Mouse (Mus musculus) lung, postnatal 0 days (tissue): ENCODE data around the gene Itpr1. TPM values are rescaled to one million over a fixed set of nuclear protein-coding genes. Genes with fewer than 3 reads are reported as not detected.

ENCODE experiments used
- ATAC-seq: fragments of 200-750 bp; cut with Nextera tagmentation; 2 replicates; pipeline ENCODE4 v1.8.0; 2017; ENCODE audit warnings: moderate library complexity
- DNase-seq: peaks from one replicate; pipeline ENCODE4 v3.0.0-alpha.2; 2016; ENCODE audit warnings: low spot score
- H3K27ac ChIP-seq: fragments of 300-500 bp; sonication (generic); 2 replicates; pipeline ENCODE4 v1.5.1; 2014; ENCODE audit warnings: antibody characterized with exemption, mild to moderate bottlenecking, low read length, mixed read lengths
- H3K27me3 ChIP-seq: fragments of 300-500 bp; sonication (generic); replicated peaks from 2 replicates; pipeline ENCODE4 v1.6.1; 2014; ENCODE audit warnings: low read length, mixed read lengths; ENCODE audit not compliant: insufficient read depth
- H3K36me3 ChIP-seq: fragments of 300-500 bp; sonication (generic); 2 replicates; pipeline ENCODE4 v1.6.1; 2014; ENCODE audit warnings: low read length, mixed read lengths; ENCODE audit not compliant: insufficient read depth
- H3K4me1 ChIP-seq: fragments of 300-500 bp; sonication (generic); 2 replicates; pipeline ENCODE4 v1.6.1; 2014; ENCODE audit warnings: antibody characterized with exemption, low read depth, low read length, mixed read lengths; ENCODE audit not compliant: insufficient read depth
- H3K4me2 ChIP-seq: fragments of 300-500 bp; sonication (generic); replicated peaks from 2 replicates; pipeline ENCODE4 v1.6.1; 2014; ENCODE audit warnings: low read depth, mild to moderate bottlenecking, low read length, moderate library complexity, mixed read lengths
- H3K4me3 ChIP-seq: fragments of 300-500 bp; sonication (generic); 2 replicates; pipeline ENCODE4 v1.5.1; 2014; ENCODE audit warnings: low read depth, low read length
- H3K9ac ChIP-seq: fragments of 300-500 bp; sonication (generic); replicated peaks from 2 replicates; pipeline ENCODE4 v1.6.1; 2014; ENCODE audit warnings: low read depth, mild to moderate bottlenecking
- H3K9me3 ChIP-seq: fragments of 300-500 bp; sonication (generic); 2 replicates; pipeline ENCODE4 v1.6.1; 2016; ENCODE audit warnings: low read length, mixed read lengths
- CTCF ChIP-seq: IDR thresholded peaks from 2 replicates; pipeline ENCODE4 v1.5.1; 2016; ENCODE audit warnings: antibody characterized with exemption, mild to moderate bottlenecking
- EP300 ChIP-seq: IDR thresholded peaks from 2 replicates; pipeline ENCODE4 v1.6.1; 2016; ENCODE audit warnings: antibody characterized with exemption, mild to moderate bottlenecking, control low read depth
- WGBS: fragments of 180-500 bp; shearing (Covaris S2); extraction: QIAGEN DNeasy Blood & Tissue Kit; methylation state at CpG from one replicate; pipeline ENCODE4 v1.1.7; 2014; 5-methylcytosine and 5-hydroxymethylcytosine counted together
- polyA plus RNA-seq: library from polyadenylated mRNA; unstranded; fragments of >200 nt; fragmentation: Nextera tagmentation; extraction: Ambion mirVana; gene quantifications from 2 replicates; pipeline ENCODE4 v1.2.1, GENCODE M21; 2015

Itpr1 gene
- polyA plus RNA-seq, 1 experiment from 2014 or later: 9.2 TPM

- no peak overlapping the region for H3K9ac ChIP-seq
- no peak overlapping the region for H3K4me3 ChIP-seq
- no peak overlapping the region for H3K27ac ChIP-seq
- ATAC-seq (no peak), DNase-seq (no peak)
- H3K4me2 ChIP-seq: no peak overlapping the region
- H3K36me3 ChIP-seq: no peaks in the 10 kb centered on the region
- no peaks in the 10 kb centered on the region for H3K9me3 ChIP-seq
- H3K27me3 ChIP-seq: no peaks in the 10 kb centered on the region
- 84% methylated on average over 3 of the region's 3 CpGs for WGBS
- peaks cover 22% of the 10 kb centered on the region; the same call in 1 of the 2 replicates for H3K4me1 ChIP-seq
- TF ChIP-seq CTCF (no peak), EP300 (no peak)
Observed at GRCm38 (mm10) chr6:108217987-108218386, 5.1 kb downstream of the Itpr1 start.

- WGBS: 27% methylated on average over 5 of the region's 5 CpGs
- no peak for TF ChIP-seq EP300
- no peak for TF ChIP-seq CTCF
- Histone ChIP-seq H3K4me2 (no peak overlapping the region), H3K36me3 (no peaks in the 10 kb centered on the region), H3K4me1 (peaks cover 6% of the 10 kb centered on the region; the same call in 1 of the 2 replicates), H3K9me3 (no peaks in the 10 kb centered on the region), H3K9ac (no peak overlapping the region), H3K27me3 (no peaks in the 10 kb centered on the region), H3K27ac (no peak overlapping the region), H3K4me3 (no peak overlapping the region)
- DNase-seq (no peak), ATAC-seq (no peak)
Observed at GRCm38 (mm10) chr6:108222435-108222834, 9.5 kb downstream of the Itpr1 start.

GRCm38 (mm10) chr6:108222875-108223274 is 10.0 kb downstream of the Itpr1 start:
- no peaks in the 10 kb centered on the region for H3K36me3 ChIP-seq
- H3K27ac ChIP-seq: no peak overlapping the region
- no peak overlapping the region for H3K9ac ChIP-seq
- ATAC-seq (no peak), DNase-seq (no peak)
- peaks cover 6% of the 10 kb centered on the region; the same call in 1 of the 2 replicates for H3K4me1 ChIP-seq
- 84% methylated on average over 5 of the region's 5 CpGs for WGBS
- no peak overlapping the region for H3K4me3 ChIP-seq
- H3K4me2 ChIP-seq: no peak overlapping the region
- no peaks in the 10 kb centered on the region for H3K27me3 ChIP-seq
- TF ChIP-seq EP300: no peak
- TF ChIP-seq CTCF: no peak
- H3K9me3 ChIP-seq: no peaks in the 10 kb centered on the region

GRCm38 (mm10) chr6:108224361-108224760 is 11.5 kb downstream of the Itpr1 start:
- no peak for ATAC-seq
- Histone ChIP-seq H3K36me3 (no peaks in the 10 kb centered on the region), H3K9me3 (no peaks in the 10 kb centered on the region), H3K9ac (no peak overlapping the region), H3K4me2 (no peak overlapping the region), H3K4me3 (no peak overlapping the region), H3K27me3 (no peaks in the 10 kb centered on the region), H3K27ac (no peak overlapping the region), H3K4me1 (peaks cover 6% of the 10 kb centered on the region; the same call in 1 of the 2 replicates)
- DNase-seq: no peak
- 96% methylated on average over 4 of the region's 4 CpGs for WGBS
- TF ChIP-seq EP300 (no peak), CTCF (no peak)

GRCm38 (mm10) chr6:108225027-108225426 is 12.1 kb downstream of the Itpr1 start:
- 84% methylated on average over 2 of the region's 2 CpGs for WGBS
- Histone ChIP-seq H3K4me2 (no peak overlapping the region), H3K9me3 (no peaks in the 10 kb centered on the region), H3K27ac (no peak overlapping the region), H3K4me1 (peaks cover 6% of the 10 kb centered on the region; the same call in 1 of the 2 replicates), H3K27me3 (no peaks in the 10 kb centered on the region), H3K9ac (no peak overlapping the region), H3K36me3 (no peaks in the 10 kb centered on the region), H3K4me3 (no peak overlapping the region)
- DNase-seq: no peak
- TF ChIP-seq EP300: no peak
- no peak for ATAC-seq

GRCm38 (mm10) chr6:108226230-108226629 is 13.3 kb downstream of the Itpr1 start:
- Histone ChIP-seq H3K27me3 (no peaks in the 10 kb centered on the region), H3K9ac (no peak overlapping the region), H3K4me1 (peaks cover 6% of the 10 kb centered on the region; the same call in 1 of the 2 replicates), H3K9me3 (no peaks in the 10 kb centered on the region), H3K27ac (no peak overlapping the region), H3K4me2 (no peak overlapping the region), H3K4me3 (no peak overlapping the region), H3K36me3 (no peaks in the 10 kb centered on the region)
- no peak for TF ChIP-seq EP300
- no peak for TF ChIP-seq CTCF
- no peak for DNase-seq
- 57% methylated on average over 7 of the region's 7 CpGs for WGBS
- no peak for ATAC-seq

GRCm38 (mm10) chr6:108227461-108227860 is 14.6 kb downstream of the Itpr1 start:
- DNase-seq (no peak), ATAC-seq (no peak)
- no peak overlapping the region for H3K4me3 ChIP-seq
- H3K9ac ChIP-seq: no peak overlapping the region
- 93% methylated on average over 6 of the region's 6 CpGs for WGBS
- no peaks in the 10 kb centered on the region for H3K9me3 ChIP-seq
- no peaks in the 10 kb centered on the region for H3K27me3 ChIP-seq
- no peak overlapping the region for H3K27ac ChIP-seq
- H3K36me3 ChIP-seq: no peaks in the 10 kb centered on the region
- TF ChIP-seq EP300: no peak
- no peak for TF ChIP-seq CTCF
- H3K4me2 ChIP-seq: no peak overlapping the region
- H3K4me1 ChIP-seq: no peaks in the 10 kb centered on the region; the same call in 1 of the 2 replicates
